Mouse (Mus musculus) midbrain, embryonic 11.5 days (tissue): ENCODE results near the gene Gfm1. TPM values are rescaled to one million over a fixed set of nuclear protein-coding genes. Genes with fewer than 3 reads are reported as not detected.
A peak's percentile ranks its signal among the peaks of the same experiment; 100 is the strongest.

Source experiments
- ATAC-seq: fragments of 200-750 bp; cut with Nextera tagmentation; 2 replicates; pipeline ENCODE4 v1.8.0; 2017; ENCODE audit warnings: moderate TSS enrichment, moderate library complexity; ENCODE audit not compliant: low FRiP score
- DNase-seq: peaks from one replicate; pipeline ENCODE4 v3.0.0; 2015; ENCODE audit warnings: low spot score; ENCODE audit errors: missing footprints
- H3K27ac ChIP-seq: fragments of 300-500 bp; sonication (generic); 2 replicates; pipeline ENCODE4 v1.5.1; 2014; ENCODE audit warnings: low read depth, low read length
- H3K27me3 ChIP-seq: fragments of 300-500 bp; sonication (generic); 2 replicates; pipeline ENCODE4 v1.6.1; 2014; ENCODE audit warnings: mild to moderate bottlenecking, low read length, moderate library complexity, mixed read lengths; ENCODE audit not compliant: control insufficient read depth, insufficient read depth
- H3K36me3 ChIP-seq: fragments of 300-500 bp; sonication (generic); 2 replicates; pipeline ENCODE4 v1.6.1; 2014; ENCODE audit warnings: mild to moderate bottlenecking, low read length, moderate library complexity, mixed read lengths; ENCODE audit not compliant: control insufficient read depth, insufficient read depth
- H3K4me1 ChIP-seq: fragments of 300-500 bp; sonication (generic); 2 replicates; pipeline ENCODE4 v1.6.1; 2014; ENCODE audit warnings: low read length; ENCODE audit not compliant: control insufficient read depth, insufficient read depth
- H3K4me2 ChIP-seq: fragments of 300-500 bp; sonication (generic); 2 replicates; pipeline ENCODE4 v1.6.1; 2014; ENCODE audit warnings: mild to moderate bottlenecking, moderate library complexity
- H3K4me3 ChIP-seq: fragments of 300-500 bp; sonication (generic); 2 replicates; pipeline ENCODE4 v1.5.1; 2014; ENCODE audit warnings: low read depth, low read length
- H3K9ac ChIP-seq: fragments of 300-500 bp; sonication (generic); 2 replicates; pipeline ENCODE4 v1.6.1; 2014; ENCODE audit warnings: low read length
- H3K9me3 ChIP-seq: fragments of 300-500 bp; sonication (generic); 2 replicates; pipeline ENCODE4 v1.6.1; 2016; ENCODE audit warnings: low read length; ENCODE audit not compliant: control insufficient read depth
- WGBS: fragments of 180-500 bp; shearing (Covaris S2); extraction: QIAGEN DNeasy Blood & Tissue Kit; methylation state at CpG from one replicate; pipeline ENCODE4 v1.1.7; 2014; 5-methylcytosine and 5-hydroxymethylcytosine counted together
- polyA plus RNA-seq: library from polyadenylated mRNA; unstranded; fragments of >200 nt; fragmentation: Nextera tagmentation; extraction: Ambion mirVana; gene quantifications from 2 replicates; pipeline ENCODE4 v1.2.1, GENCODE M21; 2014

Gene Gfm1
- polyA plus RNA-seq, 1 experiment from 2014 or later = 49.9 TPM

DNA sequence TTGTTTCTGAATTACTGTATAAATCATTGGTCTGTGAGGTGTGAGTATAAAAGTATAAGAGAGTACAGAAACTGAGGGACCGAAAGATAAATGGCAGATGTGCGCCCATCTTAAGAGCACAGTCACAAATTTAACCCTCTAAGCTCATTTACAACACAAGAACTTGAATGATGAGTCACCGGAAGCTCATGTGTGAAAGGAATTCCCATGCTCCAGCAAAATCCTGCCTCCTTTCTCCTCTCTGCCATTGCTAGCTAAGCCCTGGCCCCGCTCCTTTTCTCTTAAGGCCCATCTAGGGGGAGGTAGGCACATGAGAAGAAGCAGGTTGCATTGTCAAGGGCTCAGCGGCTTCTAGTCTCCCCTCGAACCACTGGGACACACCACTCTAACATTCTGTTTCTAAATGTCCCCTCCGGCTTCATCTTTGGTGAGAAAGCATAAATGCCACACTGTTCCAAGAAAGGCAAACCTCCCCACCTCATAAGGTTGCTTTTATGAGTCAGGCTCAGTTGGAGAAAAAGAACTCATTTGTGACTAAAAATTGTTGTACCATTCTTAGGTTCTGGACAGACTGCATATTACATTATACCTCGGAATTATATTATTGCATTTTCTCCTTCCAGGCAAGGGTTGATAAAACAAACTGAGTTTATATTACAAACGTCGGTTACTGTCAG is 78.5 kb downstream of the Gfm1 start:
- H3K4me3 ChIP-seq = no peak overlapping the region
- no peak for ATAC-seq
- H3K27ac ChIP-seq = no peak overlapping the region
- no peaks in the 10 kb centered on the region for H3K27me3 ChIP-seq
- 85% methylated on average over 10 of the region's 10 CpGs for whole genome bisulfite sequencing
- peaks cover 8% of the 10 kb centered on the region for H3K4me1 ChIP-seq
- H3K36me3 ChIP-seq = no peaks in the 10 kb centered on the region
- no peak overlapping the region for H3K4me2 ChIP-seq
- DNase-seq = no peak
- no peaks in the 10 kb centered on the region for H3K9me3 ChIP-seq
- no peak overlapping the region for H3K9ac ChIP-seq

DNA sequence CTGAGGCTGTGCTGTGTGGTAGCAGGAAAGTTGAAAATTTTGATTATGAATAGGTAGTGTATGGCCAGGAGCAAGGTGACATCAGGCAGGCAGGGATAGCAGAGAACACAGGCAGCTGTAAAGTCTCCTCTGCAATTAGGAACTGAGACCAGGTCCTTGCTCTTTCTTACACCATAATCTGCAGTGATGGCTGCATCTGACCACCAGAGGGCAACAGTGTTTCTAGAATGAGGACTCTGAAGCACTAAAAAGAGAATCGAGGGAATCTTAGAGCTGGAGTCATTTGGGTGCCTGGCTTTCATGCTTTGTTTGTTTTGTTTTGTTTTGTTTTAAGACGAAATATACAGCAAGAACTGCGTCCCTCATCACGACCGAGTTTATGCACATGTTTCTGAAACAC is 82.9 kb downstream of the Gfm1 start:
- H3K9me3 ChIP-seq = no peaks in the 10 kb centered on the region
- DNase-seq = peak; percentile 98
- H3K4me3 ChIP-seq = no peak overlapping the region
- no peak overlapping the region for H3K9ac ChIP-seq
- WGBS = 4% methylated on average over 5 of the region's 5 CpGs
- H3K27ac ChIP-seq = no peak overlapping the region
- no peak overlapping the region for H3K4me2 ChIP-seq
- no peaks in the 10 kb centered on the region; the same call in 1 of the 2 replicates for H3K4me1 ChIP-seq
- peak; percentile 64 for ATAC-seq
- H3K27me3 ChIP-seq = peaks cover 17% of the 10 kb centered on the region
- H3K36me3 ChIP-seq = no peaks in the 10 kb centered on the region

DNA sequence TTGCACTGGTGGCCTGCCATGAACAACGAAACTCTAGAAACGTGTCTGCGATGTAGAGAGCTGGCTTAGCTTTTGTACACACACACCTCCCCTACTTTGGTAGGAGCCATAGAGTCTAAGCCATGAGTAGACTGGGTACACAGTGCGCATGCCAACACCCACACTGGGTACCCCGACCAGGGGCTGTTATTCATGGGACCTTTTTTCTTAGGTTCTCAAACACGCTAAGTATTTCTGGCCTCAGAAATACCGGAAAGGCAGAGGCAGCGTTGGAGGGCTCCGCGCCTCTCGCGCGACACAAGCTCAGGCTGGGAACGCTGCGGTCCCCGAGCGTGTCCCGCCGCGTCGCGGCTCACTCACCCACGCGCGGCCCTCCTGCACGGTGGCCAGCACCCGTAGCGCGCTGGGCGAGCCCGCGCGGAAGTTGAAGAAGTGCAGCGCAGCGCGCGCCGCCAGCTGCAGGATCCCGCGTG is 84.9 kb downstream of the Gfm1 start:
- no peak overlapping the region for H3K27ac ChIP-seq
- peak; percentile 54 for ATAC-seq

DNA sequence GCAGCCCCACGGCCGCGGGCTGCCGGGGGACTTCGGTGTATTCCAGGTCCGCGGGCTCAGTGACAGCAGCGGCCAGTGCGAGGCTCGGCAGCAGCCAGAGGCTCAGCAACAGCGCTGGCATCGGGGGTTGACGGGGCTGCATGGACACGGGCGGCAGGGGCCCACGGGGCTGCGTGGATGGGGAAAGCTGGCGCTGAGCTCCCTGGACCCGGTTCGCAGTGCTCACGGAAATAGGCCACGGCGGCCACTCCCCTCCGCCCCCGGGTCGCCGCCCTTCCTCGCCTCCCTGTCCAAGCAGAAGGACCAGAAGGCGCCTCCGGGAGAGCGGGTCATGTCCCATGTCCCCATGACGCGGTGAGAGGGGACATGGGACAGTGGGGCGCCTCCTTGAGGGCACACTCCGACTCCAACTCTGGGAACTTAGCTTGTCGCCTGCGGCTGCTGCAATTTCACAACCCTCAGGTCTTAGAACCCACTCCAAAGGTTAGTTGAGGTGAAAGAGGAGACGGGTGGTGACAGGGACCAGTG is 85.4 kb downstream of the Gfm1 start, which contains the start of gene Rarres1:
Gene Rarres1 (minus strand): TSS at position 250 of the 528 bp plus-strand sequence.
- Histone ChIP-seq H3K4me3 (peak within 1 kb of the TSS; percentile 63), H3K27me3 (peaks cover 17% of the 10 kb centered on the region), H3K36me3 (no peaks in the 10 kb centered on the region), H3K9me3 (no peaks in the 10 kb centered on the region), H3K9ac (peak within 1 kb of the TSS; percentile 74), H3K4me1 (no peaks in the 10 kb centered on the region; the same call in 1 of the 2 replicates), H3K27ac (no peak within 1 kb of the TSS), H3K4me2 (peak within 1 kb of the TSS; percentile 100)
- WGBS = 3% methylated on average over 37 of the region's 38 CpGs
- peak; percentile 88 for DNase-seq
- ATAC-seq = peak; percentile 62

More for the DNA sequence above, 84.9 kb downstream of the Gfm1 start:
- Histone ChIP-seq H3K9ac (peak overlapping the region; percentile 74), H3K4me3 (peak overlapping the region; percentile 63), H3K36me3 (no peaks in the 10 kb centered on the region), H3K4me2 (peak overlapping the region; percentile 100), H3K27me3 (peaks cover 17% of the 10 kb centered on the region), H3K9me3 (no peaks in the 10 kb centered on the region), H3K4me1 (no peaks in the 10 kb centered on the region; the same call in 1 of the 2 replicates)
- peak; percentile 87 for DNase-seq
- WGBS = 5% methylated on average over 40 of the region's 40 CpGs

DNA sequence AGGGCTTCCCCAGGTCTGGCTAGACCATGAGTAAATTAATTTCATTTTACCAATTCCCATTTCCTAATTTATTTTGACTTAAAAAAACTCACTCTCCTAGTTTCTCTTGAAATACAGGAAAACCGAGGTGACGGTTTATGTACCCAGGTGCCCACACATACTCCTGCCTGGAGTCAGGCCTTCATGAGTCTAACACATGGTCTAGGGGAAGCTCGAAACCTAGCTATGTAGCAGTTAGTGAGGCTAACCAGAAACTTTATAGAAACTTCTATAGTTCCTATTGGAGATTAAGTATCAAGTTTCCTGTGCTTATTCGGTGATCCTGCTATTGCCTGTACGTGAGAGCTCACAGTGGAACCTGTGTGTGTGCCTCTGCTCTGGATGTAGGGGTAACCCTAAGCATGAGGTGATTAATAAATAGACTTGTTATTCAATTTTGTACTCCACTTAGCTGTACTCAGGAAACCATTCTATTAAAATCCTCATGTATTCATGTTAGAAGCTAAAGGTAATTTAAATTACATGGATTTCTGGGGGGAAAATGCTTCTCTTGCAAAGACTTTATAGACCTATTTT is 90.8 kb downstream of the Gfm1 start:
- H3K36me3 ChIP-seq = no peaks in the 10 kb centered on the region
- H3K4me3 ChIP-seq = no peak overlapping the region
- H3K4me1 ChIP-seq = no peaks in the 10 kb centered on the region
- H3K4me2 ChIP-seq = no peak overlapping the region
- peaks cover 7% of the 10 kb centered on the region for H3K27me3 ChIP-seq
- ATAC-seq = no peak
- no peak for DNase-seq
- no peaks in the 10 kb centered on the region for H3K9me3 ChIP-seq
- whole genome bisulfite sequencing = 92% methylated on average over 5 of the region's 5 CpGs
- H3K27ac ChIP-seq = no peak overlapping the region
- H3K9ac ChIP-seq = no peak overlapping the region

DNA sequence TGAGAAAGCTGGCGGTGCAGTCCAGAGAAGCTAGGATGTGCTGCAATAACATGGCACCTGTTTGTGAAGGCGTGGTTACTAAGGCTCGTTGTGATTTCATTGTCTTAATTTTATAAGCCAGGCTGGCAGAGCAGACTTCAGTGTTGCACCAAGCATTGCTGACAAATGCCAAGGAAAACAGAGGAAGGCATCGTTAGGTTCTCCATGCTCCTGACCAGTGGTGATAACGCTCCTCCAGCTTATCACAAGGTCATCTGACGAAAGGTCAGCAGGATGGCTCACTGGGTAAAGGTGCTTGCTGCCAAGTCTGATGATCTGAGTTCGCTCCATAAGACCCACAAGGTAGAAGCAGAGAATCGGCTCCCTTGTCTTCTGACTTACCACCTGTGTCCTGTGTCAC is 92.8 kb downstream of the Gfm1 start:
- 88% methylated on average over 8 of the region's 8 CpGs for WGBS
- H3K4me2 ChIP-seq = no peak overlapping the region
- no peak overlapping the region for H3K4me3 ChIP-seq
- no peak for DNase-seq
- H3K27me3 ChIP-seq = no peaks in the 10 kb centered on the region
- H3K9ac ChIP-seq = no peak overlapping the region
- no peak overlapping the region for H3K27ac ChIP-seq
- H3K9me3 ChIP-seq = no peaks in the 10 kb centered on the region
- no peak for ATAC-seq
- H3K4me1 ChIP-seq = no peaks in the 10 kb centered on the region
- no peaks in the 10 kb centered on the region for H3K36me3 ChIP-seq

DNA sequence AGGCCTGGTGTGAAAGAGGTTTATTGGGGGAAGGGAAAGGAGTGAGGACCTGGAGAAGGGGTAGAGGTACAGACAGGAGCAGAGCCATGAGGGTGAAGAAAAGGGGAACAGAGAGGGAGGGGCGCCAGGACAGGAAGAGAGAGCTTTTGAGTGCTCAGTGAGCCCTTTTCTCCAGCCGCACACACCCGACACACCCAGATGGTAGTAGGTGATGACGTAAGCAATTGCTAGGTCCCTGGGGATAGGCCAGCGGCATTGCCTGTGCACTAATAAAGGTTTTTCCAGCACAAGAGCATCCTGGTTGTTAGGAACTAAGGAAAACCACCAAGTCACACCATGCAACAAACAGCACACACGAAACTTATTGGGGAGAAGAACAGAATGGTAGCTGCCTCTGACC is 94.9 kb downstream of the Gfm1 start:
- no peaks in the 10 kb centered on the region for H3K4me1 ChIP-seq
- H3K4me3 ChIP-seq = no peak overlapping the region
- WGBS = 80% methylated on average over 6 of the region's 6 CpGs
- H3K27me3 ChIP-seq = no peaks in the 10 kb centered on the region
- H3K36me3 ChIP-seq = no peaks in the 10 kb centered on the region
- DNase-seq (no peak), ATAC-seq (no peak)
- H3K9me3 ChIP-seq = no peaks in the 10 kb centered on the region
- H3K27ac ChIP-seq = no peak overlapping the region
- no peak overlapping the region for H3K4me2 ChIP-seq
- no peak overlapping the region for H3K9ac ChIP-seq
